Mouse (Mus musculus) kidney, embryonic 16.5 days (tissue): ENCODE results near the gene Ssna1. TPM values are rescaled to one million over a fixed set of nuclear protein-coding genes. Genes with fewer than 3 reads are reported as not detected.

Source experiments
- ATAC-seq: fragments of 200-750 bp; cut with Nextera tagmentation; 2 replicates; pipeline ENCODE4 v1.8.0; 2017; ENCODE audit warnings: moderate TSS enrichment; ENCODE audit not compliant: low FRiP score, low TSS enrichment
- H3K27ac ChIP-seq: fragments of 300-500 bp; sonication (generic); 2 replicates; pipeline ENCODE4 v1.5.1; 2014; ENCODE audit warnings: low read length
- H3K27me3 ChIP-seq: fragments of 300-500 bp; sonication (generic); 2 replicates; pipeline ENCODE4 v1.6.1; 2014; ENCODE audit warnings: low read length, control low read depth, mixed read lengths; ENCODE audit not compliant: insufficient read depth
- H3K36me3 ChIP-seq: fragments of 300-500 bp; sonication (generic); 2 replicates; pipeline ENCODE4 v1.6.1; 2014; ENCODE audit warnings: low read length, control low read depth, mixed read lengths; ENCODE audit not compliant: insufficient read depth
- H3K4me1 ChIP-seq: fragments of 300-500 bp; sonication (generic); 2 replicates; pipeline ENCODE4 v1.6.1; 2014; ENCODE audit warnings: low read length, control low read depth, mixed read lengths; ENCODE audit not compliant: insufficient read depth
- H3K4me2 ChIP-seq: fragments of 300-500 bp; sonication (generic); replicated peaks from 2 replicates; pipeline ENCODE4 v1.6.1; 2014; ENCODE audit warnings: low read depth, low read length
- H3K4me3 ChIP-seq: fragments of 300-500 bp; sonication (generic); 2 replicates; pipeline ENCODE4 v1.5.1; 2014; ENCODE audit warnings: mild to moderate bottlenecking, low read length
- H3K9ac ChIP-seq: fragments of 300-500 bp; sonication (generic); replicated peaks from 2 replicates; pipeline ENCODE4 v1.6.1; 2014; ENCODE audit warnings: low read length
- H3K9me3 ChIP-seq: fragments of 300-500 bp; sonication (generic); 2 replicates; pipeline ENCODE4 v1.6.1; 2016; ENCODE audit warnings: low read length, control low read depth
- WGBS: fragments of 180-500 bp; shearing (Covaris S2); extraction: QIAGEN DNeasy Blood & Tissue Kit; methylation state at CpG from one replicate; pipeline ENCODE4 v1.1.7; 2014; 5-methylcytosine and 5-hydroxymethylcytosine counted together
- polyA plus RNA-seq: library from polyadenylated mRNA; unstranded; fragments of >200 nt; fragmentation: Nextera tagmentation; extraction: Ambion mirVana; gene quantifications from 2 replicates; pipeline ENCODE4 v1.2.1, GENCODE M21; 2015

Gene Ssna1
- polyA plus RNA-seq, 1 experiment from 2014 or later, result 211 TPM

DNA sequence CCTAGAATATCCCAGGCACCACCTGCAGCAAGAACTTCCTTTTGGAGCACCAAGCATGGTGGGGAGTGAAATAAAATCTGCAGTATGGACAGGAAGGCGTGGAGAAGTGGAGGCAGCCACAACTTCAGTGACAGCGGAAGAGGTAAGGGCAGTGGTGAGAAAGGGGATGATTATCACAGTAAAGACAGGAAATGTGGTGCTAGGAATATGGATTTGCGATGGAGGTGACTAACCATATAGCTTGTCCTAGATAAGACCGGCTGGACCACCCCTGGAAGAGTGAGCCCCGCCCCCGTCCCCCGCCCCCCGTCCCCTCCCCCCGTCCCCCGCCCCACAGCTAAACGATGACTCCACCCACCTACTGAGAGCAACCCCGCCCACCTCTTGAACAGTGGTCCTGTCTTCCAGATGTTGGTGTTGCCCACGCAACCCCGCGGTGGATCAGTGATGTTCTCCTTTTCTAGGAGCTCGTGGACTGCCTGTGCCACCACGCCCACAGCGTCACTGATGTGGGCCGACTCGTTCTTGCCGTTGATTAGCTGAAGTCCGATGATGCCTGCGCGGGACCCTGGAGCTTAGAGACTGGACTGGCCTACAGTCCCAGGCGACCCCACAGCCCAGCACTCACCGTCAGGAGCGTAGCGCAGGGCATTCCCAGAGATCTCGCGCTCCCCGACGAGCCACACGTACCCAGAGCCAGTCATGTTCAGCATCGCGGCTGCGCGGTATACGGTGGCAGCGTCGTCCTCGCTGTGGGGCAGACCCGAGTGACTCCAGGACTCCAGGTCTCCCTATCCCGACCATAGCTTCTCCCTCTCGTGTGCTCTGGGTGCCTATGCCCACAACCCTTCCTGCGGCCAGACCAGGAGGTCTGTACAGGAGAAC, 32.7 kb upstream of the Ssna1 start:
- WGBS, result 3% methylated on average over 42 of the region's 45 CpGs
- Histone ChIP-seq H3K4me1 (peaks cover 3% of the 10 kb centered on the region; the same call in 1 of the 2 replicates), H3K36me3 (no peaks in the 10 kb centered on the region), H3K9me3 (no peaks in the 10 kb centered on the region), H3K4me3 (peak overlapping the region; percentile 46), H3K9ac (peak overlapping the region; percentile 37; the same call in 1 of the 2 replicates), H3K4me2 (peak overlapping the region; percentile 85), H3K27me3 (peaks cover 53% of the 10 kb centered on the region), H3K27ac (no peak overlapping the region)
- peak; percentile 71; the same call in 1 of the 2 replicates for ATAC-seq

GRCm38 (mm10) chr2:25303931-25304656, 31.9 kb upstream of the Ssna1 start:
- Histone ChIP-seq H3K36me3 (no peaks in the 10 kb centered on the region), H3K4me2 (no peak overlapping the region; the same call in 1 of the 2 replicates), H3K27ac (no peak overlapping the region), H3K4me3 (no peak overlapping the region; the same call in 1 of the 2 replicates), H3K4me1 (peaks cover 3% of the 10 kb centered on the region; the same call in 1 of the 2 replicates), H3K9me3 (no peaks in the 10 kb centered on the region), H3K27me3 (peaks cover 50% of the 10 kb centered on the region), H3K9ac (no peak overlapping the region)
- ATAC-seq, result no peak
- 75% methylated on average over 7 of the region's 7 CpGs for WGBS

- Histone ChIP-seq H3K9me3 (no peaks in the 10 kb centered on the region), H3K9ac (no peak overlapping the region), H3K4me3 (no peak overlapping the region), H3K27ac (no peak overlapping the region), H3K4me1 (peaks cover 3% of the 10 kb centered on the region; the same call in 1 of the 2 replicates), H3K36me3 (no peaks in the 10 kb centered on the region), H3K27me3 (peaks cover 44% of the 10 kb centered on the region), H3K4me2 (no peak overlapping the region)
- ATAC-seq, result no peak
- 66% methylated on average over 3 of the region's 3 CpGs for WGBS
These were observed 31.2 kb upstream of the Ssna1 start for GRCm38 (mm10) chr2:25303452-25303851.

GRCm38 (mm10) chr2:25298046-25298445, 25.8 kb upstream of the Ssna1 start:
- ATAC-seq, result no peak
- WGBS, result 80% methylated on average over 10 of the region's 10 CpGs
- Histone ChIP-seq H3K4me2 (no peak overlapping the region), H3K9me3 (no peaks in the 10 kb centered on the region), H3K27ac (no peak overlapping the region), H3K4me1 (no peaks in the 10 kb centered on the region), H3K4me3 (no peak overlapping the region), H3K36me3 (no peaks in the 10 kb centered on the region), H3K27me3 (peaks cover 10% of the 10 kb centered on the region; the same call in 1 of the 2 replicates), H3K9ac (no peak overlapping the region)

DNA sequence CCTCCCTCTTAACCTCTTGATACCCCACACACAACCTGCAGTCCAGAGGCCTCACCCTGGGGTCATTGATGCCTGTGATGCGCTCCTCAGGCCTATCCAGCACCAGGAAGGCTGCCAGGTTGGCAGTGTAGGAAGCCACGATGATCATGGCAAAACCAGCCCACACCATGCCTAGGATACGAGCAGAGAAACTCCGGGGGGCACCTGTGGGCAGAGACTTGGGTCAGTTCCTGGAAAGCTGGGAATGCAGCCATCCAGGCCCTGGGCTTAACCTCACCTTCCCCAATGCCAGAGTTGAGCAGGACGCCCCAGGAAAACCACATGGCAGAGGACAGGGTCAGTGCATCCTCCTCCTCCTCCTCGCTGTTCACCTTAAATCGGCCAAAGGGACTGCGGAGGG, 24.9 kb upstream of the Ssna1 start:
- Histone ChIP-seq H3K36me3 (no peaks in the 10 kb centered on the region), H3K27ac (no peak overlapping the region), H3K27me3 (peaks cover 19% of the 10 kb centered on the region), H3K4me1 (peaks cover 7% of the 10 kb centered on the region), H3K4me3 (no peak overlapping the region), H3K4me2 (no peak overlapping the region), H3K9ac (no peak overlapping the region), H3K9me3 (no peaks in the 10 kb centered on the region)
- ATAC-seq, result no peak
- WGBS, result 73% methylated on average over 6 of the region's 8 CpGs

- WGBS, result 70% methylated on average over 9 of the region's 9 CpGs
- no peak overlapping the region for H3K9ac ChIP-seq
- H3K4me1 ChIP-seq, result peaks cover 24% of the 10 kb centered on the region
- ATAC-seq, result no peak
- H3K27me3 ChIP-seq, result peaks cover 53% of the 10 kb centered on the region
- H3K9me3 ChIP-seq, result no peaks in the 10 kb centered on the region
- H3K27ac ChIP-seq, result no peak overlapping the region
- no peak overlapping the region for H3K4me3 ChIP-seq
- no peak overlapping the region for H3K4me2 ChIP-seq
- H3K36me3 ChIP-seq, result no peaks in the 10 kb centered on the region
These were observed 21.5 kb upstream of the Ssna1 start for GRCm38 (mm10) chr2:25293706-25294105.

DNA sequence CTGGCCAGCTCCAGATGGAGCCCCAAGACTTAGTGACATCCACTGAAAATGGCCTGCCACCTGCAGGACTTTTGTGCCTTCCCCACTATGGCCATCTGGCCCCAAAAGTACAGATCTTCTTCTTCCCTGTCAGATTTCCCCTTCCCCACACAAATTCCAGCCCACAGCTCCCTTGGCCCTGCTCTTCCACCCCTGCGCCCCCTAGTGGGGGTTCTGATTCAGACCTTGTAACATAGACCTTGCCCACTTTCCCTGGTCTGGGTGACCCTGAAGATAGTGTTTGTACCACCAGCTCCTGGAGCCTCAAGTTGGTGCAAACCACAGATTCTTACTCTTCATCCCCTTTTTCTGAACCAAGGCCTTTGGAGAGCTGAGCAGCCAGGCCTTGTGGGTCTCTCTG, 20.6 kb upstream of the Ssna1 start:
- Histone ChIP-seq H3K27ac (no peak overlapping the region), H3K4me1 (peaks cover 24% of the 10 kb centered on the region), H3K9me3 (no peaks in the 10 kb centered on the region), H3K4me2 (no peak overlapping the region), H3K27me3 (peaks cover 62% of the 10 kb centered on the region), H3K36me3 (no peaks in the 10 kb centered on the region), H3K9ac (no peak overlapping the region), H3K4me3 (no peak overlapping the region; the same call in 1 of the 2 replicates)
- WGBS, result 0% methylated on average over 1 of the region's 1 CpGs
- no peak for ATAC-seq

DNA sequence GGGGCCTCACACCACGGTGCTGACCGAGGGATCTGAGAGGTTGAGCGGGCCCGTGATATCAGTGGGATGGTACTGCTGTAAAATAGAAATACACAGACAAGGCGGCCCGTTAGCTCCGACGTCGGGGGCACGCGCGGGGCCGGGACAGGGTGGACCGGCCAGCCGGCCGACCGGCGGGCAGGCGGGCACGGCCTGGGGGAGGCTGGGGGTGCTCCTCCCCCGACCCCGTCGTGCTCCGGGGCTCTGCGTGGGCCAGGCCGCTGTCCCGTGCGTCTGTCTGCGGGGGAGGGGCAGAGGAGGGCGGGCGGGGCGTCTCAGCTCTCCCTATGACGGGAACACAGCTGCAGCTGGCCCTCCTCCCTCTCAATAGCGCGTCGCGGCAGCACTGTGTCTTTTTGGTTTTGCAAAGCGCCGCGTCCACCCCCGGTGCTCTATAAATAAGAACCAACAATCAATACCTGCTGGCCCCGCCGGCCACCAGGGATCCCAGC, 19.9 kb upstream of the Ssna1 start:
- H3K9me3 ChIP-seq, result no peaks in the 10 kb centered on the region
- peak overlapping the region; percentile 57 for H3K4me2 ChIP-seq
- 3% methylated on average over 32 of the region's 43 CpGs for WGBS
- H3K27ac ChIP-seq, result no peak overlapping the region
- H3K4me1 ChIP-seq, result peaks cover 24% of the 10 kb centered on the region
- H3K4me3 ChIP-seq, result peak overlapping the region; percentile 38
- H3K27me3 ChIP-seq, result peaks cover 62% of the 10 kb centered on the region
- ATAC-seq, result peak; percentile 46
- H3K36me3 ChIP-seq, result no peaks in the 10 kb centered on the region
- H3K9ac ChIP-seq, result 0 out of 2 replicates have a peak overlapping the region, but pooled peaks have one; percentile 41

DNA sequence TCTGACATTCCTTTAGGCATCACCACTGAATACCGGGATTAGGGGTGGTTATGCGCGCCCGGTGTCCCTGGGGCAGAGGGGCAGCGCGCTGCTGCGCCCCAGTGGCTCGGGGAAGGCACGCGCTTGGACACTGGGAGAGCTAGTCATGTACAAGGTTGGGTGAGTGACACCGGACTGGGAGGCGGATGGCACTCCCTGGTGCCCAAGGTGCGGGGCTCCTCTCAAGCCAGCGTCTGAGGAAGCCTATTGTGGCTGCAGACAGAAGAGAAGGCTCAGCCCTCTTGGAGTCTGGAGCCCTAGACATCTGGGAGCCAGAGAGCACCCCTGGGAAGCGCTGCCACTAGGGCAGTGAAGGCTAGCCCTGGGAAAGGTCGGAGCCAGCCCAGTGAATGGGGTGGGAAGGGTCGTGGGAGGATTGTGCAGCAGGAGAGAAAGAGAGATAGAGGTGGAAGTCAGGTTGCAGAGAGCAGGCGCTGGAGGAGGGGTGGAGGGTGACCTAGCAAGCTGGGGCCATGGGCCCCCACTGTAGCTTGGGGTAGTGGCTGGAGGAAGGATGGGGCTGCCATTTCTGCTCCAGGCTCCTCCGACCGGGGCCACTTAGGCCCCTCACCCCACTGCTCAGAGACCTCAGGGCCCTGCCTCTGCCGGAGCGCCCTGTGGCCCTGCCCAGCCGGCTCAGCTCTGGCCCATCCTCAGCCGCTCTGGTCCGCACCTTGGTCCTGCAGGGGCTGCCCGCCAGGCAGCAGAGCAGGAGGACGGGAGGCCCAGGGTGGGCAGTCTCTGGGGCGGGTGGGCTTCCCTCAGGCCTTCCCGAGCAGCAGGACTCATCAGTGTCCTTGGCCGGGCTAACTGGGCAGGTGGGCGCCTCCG, 19.2 kb upstream of the Ssna1 start:
- 6% methylated on average over 30 of the region's 32 CpGs for WGBS
- H3K9ac ChIP-seq, result no peak overlapping the region
- no peaks in the 10 kb centered on the region for H3K9me3 ChIP-seq
- H3K36me3 ChIP-seq, result no peaks in the 10 kb centered on the region
- H3K4me3 ChIP-seq, result peak overlapping the region; percentile 38
- no peak overlapping the region for H3K27ac ChIP-seq
- peaks cover 62% of the 10 kb centered on the region for H3K27me3 ChIP-seq
- H3K4me1 ChIP-seq, result peaks cover 24% of the 10 kb centered on the region
- H3K4me2 ChIP-seq, result peak overlapping the region; percentile 57
- ATAC-seq, result no peak
